ENCODE assay signal across 8 mouse cellular contexts in genomic region chr6:85915539-85916513, GRCm38 (mm10). TPM values are rescaled to one million over a fixed set of nuclear protein-coding genes. Genes with fewer than 3 reads are reported as not detected.
DNase-seq lines count a peak whose midpoint lies in the region; ATAC-seq and TF ChIP-seq lines count a peak whose summit lies in the region.
"Not testable (repeated sequence)": the region's sequence is repeated elsewhere in the genome, so short reads cannot be mapped to it uniquely, and the experiment has no call there.

TSS of gene Nat8f1 (minus strand) at chr6:85915687.

- WGBS in hindbrain, postnatal 0 days: under 1% methylated on average over 49 of the region's 61 CpGs

- peak; percentile 71 for DNase-seq in WW6 (ENCODE audit: low read depth, low spot score)
- peak; percentile 61 to 83 for DNase-seq in cerebellum, postnatal 4 days (ENCODE audit: low spot score in 2 of 2)
- DNase-seq in gastrocnemius, adult 2 months: peak; percentile 92
- DNase-seq in hindbrain, postnatal 0 days (ENCODE audit: low spot score): peak; percentile 94
- DNase-seq in left cerebral cortex, adult 2 months (ENCODE audit: extremely low spot score in 1 of 2, low spot score in 2 of 2): peak; percentile 81 to 85
- DNase-seq in right cerebral cortex, adult 2 months (ENCODE audit: low spot score in 2 of 2): peak; percentile 85 to 93
- DNase-seq in urinary bladder, postnatal 25 days (ENCODE audit: low spot score): peak; percentile 72

- not testable (repeated sequence) for H3K9me3 ChIP-seq in hindbrain, postnatal 0 days (ENCODE audit: low read length)

- H3K9ac ChIP-seq in hindbrain, postnatal 0 days (replicated peaks; ENCODE audit: low read length): peak within 1 kb of the TSS; percentile 68

- H3K4me3 ChIP-seq in gastrocnemius, adult 2 months: peak within 1 kb of the TSS; percentile 77
- H3K4me3 ChIP-seq in hindbrain, postnatal 0 days (ENCODE audit: low read length): peak within 1 kb of the TSS; percentile 64
- H3K4me3 ChIP-seq in left cerebral cortex, adult 2 months: peak within 1 kb of the TSS; percentile 60

- TF ChIP-seq CTCF in gastrocnemius, adult 2 months (IDR thresholded peaks at IDR 0.05): peak; percentile 71
- TF ChIP-seq CTCF in hindbrain, postnatal 0 days (IDR thresholded peaks at IDR 0.05; ENCODE audit: low read depth): peak; percentile 46
- peak; percentile 68 for TF ChIP-seq CTCF in left cerebral cortex, adult 2 months (IDR thresholded peaks at IDR 0.05)

- H3K4me2 ChIP-seq in hindbrain, postnatal 0 days (ENCODE audit: low read depth, low read length): peak within 1 kb of the TSS; percentile 78

- not testable (repeated sequence) for H3K36me3 ChIP-seq in hindbrain, postnatal 0 days (ENCODE audit: insufficient read depth, low read length)

- peaks cover 14% of the 10 kb centered on the region for H3K4me1 ChIP-seq in hindbrain, postnatal 0 days (ENCODE audit: insufficient read depth, low read length)

- H3K27ac ChIP-seq in gastrocnemius, adult 2 months: peak within 1 kb of the TSS; percentile 92
- H3K27ac ChIP-seq in hindbrain, postnatal 0 days: peak within 1 kb of the TSS; percentile 92
- peak within 1 kb of the TSS; percentile 93 for H3K27ac ChIP-seq in left cerebral cortex, adult 2 months

- intact Hi-C loops in gastrocnemius, adult 2 months (cut with DNase I): loop anchor here (2.0 to 10.0 kb wide), 2 partner anchors 45 to 331 kb away; partner anchors contain the start of genes Alms1 and Dusp11
- intact Hi-C loops in left cerebral cortex, adult 2 months (cut with DNase I): loop anchor here (5.0 kb wide), 1 partner anchor 464 kb away; the partner anchor contains the start of genes Cct7 and Pradc1

- not testable (repeated sequence) for H3K27me3 ChIP-seq in hindbrain, postnatal 0 days (ENCODE audit: insufficient read depth, low read length)

- peak; percentile 97 for ATAC-seq in hindbrain, postnatal 0 days
- ATAC-seq in megakaryocyte, adult 5-6 weeks (ENCODE audit: poor library complexity, severe bottlenecking): peak; percentile 94

RNA-seq across cellular contexts. Expression of gene Nat8f1, which starts in this region (rescaled TPM):
- 1 to 10 TPM in 1 of 2 experiments, under 1 TPM in 1; 0.97 to 2.2 TPM for total RNA-seq in gastrocnemius, adult 2 months (2021)
- 15.8 and 62.8 TPM in 2 replicates for total RNA-seq in hindbrain, postnatal 0 days (2014; rRNA removed)
- polyA plus RNA-seq in hindbrain, postnatal 0 days (2015; fragmentation: Nextera tagmentation; extraction: Ambion mirVana): 20.7 and 20.8 TPM in 2 replicates
- 10 to 100 TPM; 25.6 to 27.9 TPM for total RNA-seq in left cerebral cortex, adult 2 months (2021)
- 3.2 and 3.4 TPM in 2 replicates for total RNA-seq in megakaryocyte, adult 5-6 weeks (2015)
- total RNA-seq in megakaryocyte, adult 5-6 weeks (2017): 1.5 and 2.4 TPM in 2 replicates

Comparison
In these comparisons a context has a peak if more than half of its experiments do, and no peak if none do; other contexts are left out.
1. Peak in every context shown above with its lines: DNase-seq, ATAC-seq, H3K4me3 ChIP-seq and H3K27ac ChIP-seq.